Mouse (Mus musculus) embryonic facial prominence, embryonic 15.5 days (tissue): ENCODE results near the gene Mapk12. TPM values are rescaled to one million over a fixed set of nuclear protein-coding genes. Genes with fewer than 3 reads are reported as not detected.

ENCODE experiments used
- ATAC-seq: fragments of 200-750 bp; cut with Nextera tagmentation; 2 replicates; pipeline ENCODE4 v1.8.0; 2017; ENCODE audit warnings: low read depth, moderate TSS enrichment; ENCODE audit not compliant: insufficient number of reproducible peaks, low FRiP score, low TSS enrichment
- H3K27ac ChIP-seq: fragments of 300-500 bp; sonication (generic); replicated peaks from 2 replicates; pipeline ENCODE4 v1.5.1; 2015; ENCODE audit warnings: mild to moderate bottlenecking, inconsistent platforms
- H3K27me3 ChIP-seq: fragments of 300-500 bp; sonication (generic); 2 replicates; pipeline ENCODE4 v1.6.1; 2015; ENCODE audit warnings: inconsistent platforms
- H3K36me3 ChIP-seq: fragments of 300-500 bp; sonication (generic); 2 replicates; pipeline ENCODE4 v1.6.1; 2015; ENCODE audit warnings: mild to moderate bottlenecking, inconsistent platforms
- H3K4me1 ChIP-seq: fragments of 300-500 bp; sonication (generic); 2 replicates; pipeline ENCODE4 v1.6.1; 2015; ENCODE audit warnings: inconsistent platforms
- H3K4me2 ChIP-seq: fragments of 300-500 bp; sonication (generic); replicated peaks from 2 replicates; pipeline ENCODE4 v1.6.1; 2015; ENCODE audit warnings: mild to moderate bottlenecking, inconsistent platforms
- H3K4me3 ChIP-seq: fragments of 300-500 bp; sonication (generic); replicated peaks from 2 replicates; pipeline ENCODE4 v1.5.1; 2015; ENCODE audit warnings: mild to moderate bottlenecking, inconsistent platforms
- H3K9ac ChIP-seq: fragments of 300-500 bp; sonication (generic); 2 replicates; pipeline ENCODE4 v1.6.1; 2015; ENCODE audit warnings: inconsistent platforms
- H3K9me3 ChIP-seq: fragments of 300-500 bp; sonication (generic); replicated peaks from 2 replicates; pipeline ENCODE4 v1.6.1; 2016; ENCODE audit warnings: inconsistent platforms
- whole genome bisulfite sequencing: fragments of 180-500 bp; shearing (Covaris S2); methylation state at CpG from one replicate; pipeline ENCODE4 v1.1.7; 2015; 5-methylcytosine and 5-hydroxymethylcytosine counted together
- polyA plus RNA-seq: library from polyadenylated mRNA; unstranded; fragments of >200 nt; fragmentation: Nextera tagmentation; extraction: Ambion mirVana; gene quantifications from 2 replicates; pipeline ENCODE4 v1.2.1, GENCODE M21; 2015

The Mapk12 gene
- polyA plus RNA-seq, 1 experiment from 2014 or later, result 9.4 TPM

GRCm38 (mm10) chr15:89122649-89123366 is 17.7 kb downstream of the Mapk12 start, which contains the start of gene Tubgcp6:
Gene Tubgcp6 (minus strand): TSS chr15:89123112.
- H3K36me3 ChIP-seq, result peaks cover 36% of the 10 kb centered on the region
- no peaks in the 10 kb centered on the region for H3K27me3 ChIP-seq
- peak within 1 kb of the TSS; percentile 87 for H3K27ac ChIP-seq
- peak within 1 kb of the TSS; percentile 96 for H3K4me3 ChIP-seq
- H3K9me3 ChIP-seq, result no peaks in the 10 kb centered on the region
- peaks cover 46% of the 10 kb centered on the region for H3K4me1 ChIP-seq
- WGBS, result under 1% methylated on average over 47 of the region's 47 CpGs
- H3K9ac ChIP-seq, result peak within 1 kb of the TSS; percentile 87
- ATAC-seq, result peak; percentile 81
- H3K4me2 ChIP-seq, result peak within 1 kb of the TSS; percentile 91

GRCm38 (mm10) chr15:89118007-89118406 is 22.5 kb downstream of the Mapk12 start:
- Histone ChIP-seq H3K4me3 (no peak overlapping the region), H3K36me3 (peaks cover 54% of the 10 kb centered on the region), H3K9me3 (no peaks in the 10 kb centered on the region), H3K27me3 (no peaks in the 10 kb centered on the region), H3K27ac (no peak overlapping the region), H3K4me1 (peaks cover 32% of the 10 kb centered on the region), H3K9ac (no peak overlapping the region), H3K4me2 (no peak overlapping the region)
- ATAC-seq, result no peak

DNA sequence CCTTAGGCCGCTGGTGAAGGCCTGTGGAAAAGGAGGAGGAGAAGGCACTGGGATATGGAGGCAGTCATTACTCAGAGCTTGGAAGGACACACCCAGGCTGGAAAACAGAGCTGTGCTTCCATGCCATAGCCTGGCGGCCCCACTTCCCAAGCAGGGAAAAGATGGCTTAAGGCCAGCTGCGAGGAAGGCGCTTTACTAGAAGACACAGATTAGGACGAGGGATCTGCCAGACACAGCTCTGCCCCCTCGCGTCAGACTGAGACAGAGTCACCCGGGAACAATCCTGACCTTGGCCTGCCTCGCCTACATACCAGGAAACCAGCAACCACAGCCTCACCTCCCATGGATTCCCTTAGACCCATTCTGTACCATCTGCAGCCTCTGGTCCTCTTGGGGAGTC is 30.4 kb downstream of the Mapk12 start:
- Histone ChIP-seq H3K9ac (no peak overlapping the region), H3K4me3 (no peak overlapping the region), H3K27me3 (no peaks in the 10 kb centered on the region), H3K9me3 (no peaks in the 10 kb centered on the region), H3K4me1 (no peaks in the 10 kb centered on the region), H3K36me3 (peaks cover 90% of the 10 kb centered on the region), H3K4me2 (no peak overlapping the region), H3K27ac (no peak overlapping the region)
- ATAC-seq, result no peak
- WGBS, result 76% methylated on average over 9 of the region's 9 CpGs

GRCm38 (mm10) chr15:89106976-89107375 is 33.5 kb downstream of the Mapk12 start:
- no peak overlapping the region for H3K9ac ChIP-seq
- H3K27ac ChIP-seq, result no peak overlapping the region
- no peaks in the 10 kb centered on the region for H3K4me1 ChIP-seq
- WGBS, result 67% methylated on average over 1 of the region's 1 CpGs
- peaks cover 98% of the 10 kb centered on the region for H3K36me3 ChIP-seq
- no peaks in the 10 kb centered on the region for H3K27me3 ChIP-seq
- no peak overlapping the region for H3K4me3 ChIP-seq
- H3K4me2 ChIP-seq, result no peak overlapping the region
- ATAC-seq, result no peak
- no peaks in the 10 kb centered on the region for H3K9me3 ChIP-seq

DNA sequence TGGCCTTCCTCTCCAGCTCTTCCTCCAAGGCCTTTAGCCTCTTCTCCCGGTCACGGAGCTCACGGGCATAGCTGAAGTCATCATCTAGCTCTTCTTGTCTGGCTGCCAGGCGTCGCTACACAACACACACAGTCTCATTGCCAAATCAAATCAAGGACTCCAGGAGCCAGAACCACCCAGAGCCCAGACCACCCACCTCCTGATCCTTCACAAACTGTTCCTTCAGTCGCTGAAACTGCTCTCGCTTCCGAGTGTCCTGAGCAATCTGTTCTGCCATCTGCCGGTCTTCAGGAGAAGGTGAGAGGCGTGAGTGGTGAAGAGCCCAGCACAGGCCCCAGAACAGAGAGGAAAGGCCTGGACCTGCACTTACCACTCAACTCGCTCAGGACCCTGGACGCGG is 34.4 kb downstream of the Mapk12 start:
- no peak overlapping the region for H3K4me3 ChIP-seq
- no peaks in the 10 kb centered on the region for H3K4me1 ChIP-seq
- H3K4me2 ChIP-seq, result no peak overlapping the region
- H3K27me3 ChIP-seq, result no peaks in the 10 kb centered on the region
- no peak for ATAC-seq
- WGBS, result 87% methylated on average over 13 of the region's 13 CpGs
- H3K9ac ChIP-seq, result no peak overlapping the region
- no peaks in the 10 kb centered on the region for H3K9me3 ChIP-seq
- peaks cover 99% of the 10 kb centered on the region for H3K36me3 ChIP-seq
- H3K27ac ChIP-seq, result no peak overlapping the region

DNA sequence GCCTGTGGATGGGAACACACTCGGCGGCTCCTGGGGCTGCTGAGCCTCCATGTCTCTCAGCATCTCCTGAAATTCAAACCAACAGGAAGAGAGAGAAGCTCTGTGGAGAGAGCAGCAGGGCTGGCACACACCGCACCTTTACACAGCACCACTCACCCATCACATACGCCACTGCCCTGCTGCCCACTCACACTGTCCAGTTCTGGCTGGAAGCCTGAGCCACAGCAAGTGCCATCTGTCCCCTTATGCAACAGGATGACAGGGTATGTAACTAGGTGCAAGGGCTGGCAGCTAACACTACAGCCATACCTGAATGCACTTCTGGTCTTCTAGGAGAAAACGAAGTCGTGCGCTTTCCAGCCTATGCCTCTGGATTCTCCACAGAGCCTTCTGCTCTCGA is 36.1 kb downstream of the Mapk12 start:
- Histone ChIP-seq H3K27me3 (no peaks in the 10 kb centered on the region), H3K4me2 (no peak overlapping the region), H3K27ac (no peak overlapping the region), H3K9ac (no peak overlapping the region; the same call in 1 of the 2 replicates), H3K9me3 (no peaks in the 10 kb centered on the region), H3K4me3 (no peak overlapping the region), H3K36me3 (peaks cover 99% of the 10 kb centered on the region), H3K4me1 (no peaks in the 10 kb centered on the region)
- no peak for ATAC-seq
- whole genome bisulfite sequencing, result 97% methylated on average over 8 of the region's 8 CpGs

DNA sequence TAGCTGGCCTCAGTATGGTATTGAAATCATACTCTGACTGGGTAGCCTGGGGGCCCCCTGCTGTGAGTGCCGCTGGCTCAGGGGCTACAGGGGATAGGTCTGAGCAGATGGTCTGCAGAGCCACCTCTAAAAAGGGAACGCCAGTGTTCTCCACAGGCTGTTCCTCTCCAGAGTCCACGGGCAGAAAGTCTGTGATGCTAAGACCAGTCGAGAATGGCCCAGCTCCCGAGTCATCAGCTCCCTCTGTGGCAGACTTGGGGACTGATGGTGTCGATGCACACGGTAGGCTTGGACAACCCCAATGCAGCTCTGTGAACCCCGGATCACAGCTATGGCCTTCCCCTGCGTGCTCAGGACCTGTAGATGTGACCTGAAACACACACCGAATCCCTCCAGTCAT is 36.6 kb downstream of the Mapk12 start:
- Histone ChIP-seq H3K27me3 (no peaks in the 10 kb centered on the region), H3K27ac (no peak overlapping the region), H3K4me2 (no peak overlapping the region), H3K9ac (no peak overlapping the region), H3K4me3 (no peak overlapping the region), H3K36me3 (peaks cover 100% of the 10 kb centered on the region), H3K9me3 (no peaks in the 10 kb centered on the region), H3K4me1 (no peaks in the 10 kb centered on the region)
- no peak for ATAC-seq
- 85% methylated on average over 10 of the region's 10 CpGs for WGBS

- 73% methylated on average over 5 of the region's 5 CpGs for WGBS
- Histone ChIP-seq H3K4me2 (no peak overlapping the region), H3K27ac (no peak overlapping the region), H3K4me1 (no peaks in the 10 kb centered on the region), H3K4me3 (no peak overlapping the region), H3K9ac (no peak overlapping the region), H3K9me3 (no peaks in the 10 kb centered on the region), H3K27me3 (no peaks in the 10 kb centered on the region), H3K36me3 (peaks cover 100% of the 10 kb centered on the region)
- ATAC-seq, result no peak
Measured at GRCm38 (mm10) chr15:89102646-89103045, 37.9 kb downstream of the Mapk12 start.

DNA sequence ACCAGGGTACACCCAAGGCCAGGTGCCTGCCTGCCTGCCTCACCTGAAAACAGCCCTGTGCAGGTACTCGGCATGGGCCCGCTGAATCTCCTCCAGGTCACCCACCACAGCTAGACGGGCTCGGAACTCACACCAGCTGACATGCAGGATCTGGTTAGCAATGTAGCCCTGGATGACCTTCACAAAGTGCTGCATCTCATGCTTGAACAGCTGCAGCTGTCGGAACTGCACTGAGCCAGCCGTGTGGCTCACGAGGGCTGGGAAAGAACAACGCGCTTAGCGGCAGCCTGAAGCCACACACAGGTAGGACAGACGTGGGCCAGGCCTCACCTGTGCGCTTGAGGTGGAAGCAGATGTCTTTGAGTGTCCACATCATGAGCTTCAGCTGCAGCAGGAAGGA is 39.7 kb downstream of the Mapk12 start:
- WGBS, result 85% methylated on average over 12 of the region's 12 CpGs
- no peaks in the 10 kb centered on the region for H3K9me3 ChIP-seq
- no peak for ATAC-seq
- no peaks in the 10 kb centered on the region for H3K4me1 ChIP-seq
- no peak overlapping the region for H3K27ac ChIP-seq
- peaks cover 100% of the 10 kb centered on the region for H3K36me3 ChIP-seq
- no peak overlapping the region for H3K4me3 ChIP-seq
- H3K27me3 ChIP-seq, result no peaks in the 10 kb centered on the region
- H3K9ac ChIP-seq, result no peak overlapping the region
- no peak overlapping the region for H3K4me2 ChIP-seq

DNA sequence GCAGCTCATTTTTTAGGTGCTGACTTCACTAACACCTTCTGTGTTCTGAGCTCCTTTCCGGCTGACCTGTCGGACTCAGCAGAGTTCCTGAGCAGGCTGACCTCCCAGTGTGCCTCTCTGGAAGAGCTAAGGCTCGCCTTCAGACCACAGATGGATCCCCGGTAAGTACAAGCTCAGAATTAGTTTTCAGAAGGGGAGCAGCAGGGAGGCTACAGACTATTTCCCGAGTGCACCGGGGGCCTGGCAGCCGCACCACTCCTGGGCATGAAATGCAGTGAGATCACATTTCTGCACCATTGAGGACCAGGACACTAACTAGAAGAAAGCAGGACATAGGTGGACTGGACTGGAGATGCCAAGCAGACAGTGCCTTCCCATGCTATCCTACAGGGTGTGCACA is 41.9 kb downstream of the Mapk12 start:
- Histone ChIP-seq H3K9me3 (no peaks in the 10 kb centered on the region), H3K27me3 (no peaks in the 10 kb centered on the region), H3K4me1 (no peaks in the 10 kb centered on the region), H3K27ac (no peak overlapping the region), H3K36me3 (peaks cover 100% of the 10 kb centered on the region), H3K4me2 (no peak overlapping the region), H3K9ac (no peak overlapping the region), H3K4me3 (no peak overlapping the region)
- 86% methylated on average over 7 of the region's 7 CpGs for WGBS
- no peak for ATAC-seq

- no peak overlapping the region for H3K27ac ChIP-seq
- 94% methylated on average over 5 of the region's 5 CpGs for WGBS
- no peak overlapping the region for H3K9ac ChIP-seq
- no peaks in the 10 kb centered on the region for H3K9me3 ChIP-seq
- H3K36me3 ChIP-seq, result peaks cover 100% of the 10 kb centered on the region
- H3K27me3 ChIP-seq, result no peaks in the 10 kb centered on the region
- H3K4me3 ChIP-seq, result no peak overlapping the region
- H3K4me1 ChIP-seq, result no peaks in the 10 kb centered on the region
- H3K4me2 ChIP-seq, result no peak overlapping the region
- no peak for ATAC-seq
Measured at GRCm38 (mm10) chr15:89097450-89097849, 43.1 kb downstream of the Mapk12 start.

DNA sequence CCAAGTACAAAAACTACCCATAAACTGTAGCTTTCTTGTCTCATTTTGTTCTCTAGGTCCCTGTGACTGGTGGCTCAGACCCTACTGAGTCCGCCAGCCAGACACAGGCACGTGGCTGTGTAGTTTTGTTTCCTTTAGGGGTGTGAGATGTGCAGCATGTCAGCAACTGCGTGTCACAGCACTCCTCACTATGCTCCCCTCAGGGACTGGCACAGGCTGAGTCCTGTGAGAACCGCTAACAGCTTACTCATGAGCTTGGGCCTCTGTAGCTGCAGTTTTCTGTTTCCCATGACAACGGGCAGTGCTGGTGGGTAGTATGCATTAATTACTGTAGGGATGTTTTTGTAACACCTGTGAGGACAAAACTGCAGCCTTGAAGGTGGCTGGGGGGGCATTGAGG is 48.3 kb downstream of the Mapk12 start:
- no peaks in the 10 kb centered on the region for H3K27me3 ChIP-seq
- no peak overlapping the region for H3K4me2 ChIP-seq
- H3K27ac ChIP-seq, result no peak overlapping the region
- H3K4me3 ChIP-seq, result no peak overlapping the region
- 77% methylated on average over 5 of the region's 5 CpGs for WGBS
- ATAC-seq, result no peak
- H3K9ac ChIP-seq, result no peak overlapping the region
- peaks cover 51% of the 10 kb centered on the region for H3K36me3 ChIP-seq
- H3K4me1 ChIP-seq, result peaks cover 26% of the 10 kb centered on the region
- H3K9me3 ChIP-seq, result no peaks in the 10 kb centered on the region
